Mouse (Mus musculus) A20 (cell line): Measurements from ENCODE around the gene Trim46.
A peak's percentile ranks its signal among the peaks of the same experiment; 100 is the strongest.

ENCODE experiments used
- DNase-seq: peaks from one replicate; pipeline ENCODE4 v3.0.0-alpha.2; 2011; ENCODE audit warnings: low read depth, low spot score

The Trim46 gene

DNA sequence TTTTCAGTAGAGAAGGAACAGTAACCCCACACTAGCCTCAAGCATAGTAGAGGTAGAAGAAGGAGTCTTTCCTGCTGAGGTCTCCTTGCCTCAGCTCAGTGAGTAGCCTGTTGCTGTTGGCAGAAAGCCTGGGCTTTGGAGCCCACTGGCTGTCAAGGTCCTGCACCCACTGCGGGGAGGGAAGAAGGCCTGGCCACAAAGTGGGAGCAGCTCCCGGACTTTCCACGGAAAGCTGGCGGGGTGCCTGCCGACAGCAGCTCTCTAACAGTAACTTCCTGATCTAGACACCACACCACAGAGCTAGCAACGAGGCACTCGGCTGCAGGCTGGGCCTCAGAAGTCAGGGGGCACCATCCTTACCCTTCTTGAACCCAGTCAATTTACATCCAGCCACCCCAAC is 35.4 kb downstream of the Trim46 start:
- DNase-seq: no peak

DNA sequence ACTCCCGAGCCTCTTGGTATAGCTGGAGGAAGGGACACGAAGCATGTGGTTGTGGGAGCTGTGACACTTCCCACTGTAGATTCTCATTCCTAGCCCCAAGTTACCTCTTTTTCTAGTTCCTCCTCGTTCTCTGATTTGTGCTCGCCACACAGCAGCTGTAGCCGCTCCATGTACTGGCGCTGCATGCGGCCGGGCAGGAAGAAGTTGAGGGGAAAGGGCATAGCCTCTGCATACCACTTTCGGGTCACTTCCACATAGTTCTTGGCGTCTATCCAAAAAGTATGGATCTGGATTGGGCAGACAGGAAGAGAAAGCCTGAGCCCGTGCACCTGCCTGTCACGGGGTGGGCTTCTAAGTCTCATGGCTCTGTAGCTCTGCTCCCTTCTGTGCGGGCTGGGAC is 35.9 kb downstream of the Trim46 start:
- no peak for DNase-seq

DNA sequence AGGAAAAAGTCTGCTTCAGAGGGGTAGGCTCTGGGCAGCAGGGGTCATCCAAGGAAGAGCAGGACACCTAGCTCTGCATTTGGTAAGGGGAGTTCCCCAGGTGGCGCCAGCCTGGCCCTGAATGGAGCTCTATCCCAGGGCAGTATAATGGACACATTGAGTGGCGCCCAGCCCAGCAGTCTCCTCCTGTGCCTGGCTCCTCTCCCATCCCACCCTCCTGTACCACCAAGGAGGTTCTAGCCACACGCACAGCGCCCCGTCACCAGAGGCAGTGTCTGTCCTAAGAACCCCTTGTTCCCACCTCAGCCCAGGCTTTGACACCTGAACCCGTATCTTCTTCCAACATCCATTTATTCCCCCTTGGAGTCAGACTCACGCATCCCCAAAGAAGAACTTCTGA is 36.4 kb downstream of the Trim46 start:
- no peak for DNase-seq

GRCm38 (mm10) chr3:89208736-89209135 is 37.4 kb downstream of the Trim46 start:
- no peak for DNase-seq

DNA sequence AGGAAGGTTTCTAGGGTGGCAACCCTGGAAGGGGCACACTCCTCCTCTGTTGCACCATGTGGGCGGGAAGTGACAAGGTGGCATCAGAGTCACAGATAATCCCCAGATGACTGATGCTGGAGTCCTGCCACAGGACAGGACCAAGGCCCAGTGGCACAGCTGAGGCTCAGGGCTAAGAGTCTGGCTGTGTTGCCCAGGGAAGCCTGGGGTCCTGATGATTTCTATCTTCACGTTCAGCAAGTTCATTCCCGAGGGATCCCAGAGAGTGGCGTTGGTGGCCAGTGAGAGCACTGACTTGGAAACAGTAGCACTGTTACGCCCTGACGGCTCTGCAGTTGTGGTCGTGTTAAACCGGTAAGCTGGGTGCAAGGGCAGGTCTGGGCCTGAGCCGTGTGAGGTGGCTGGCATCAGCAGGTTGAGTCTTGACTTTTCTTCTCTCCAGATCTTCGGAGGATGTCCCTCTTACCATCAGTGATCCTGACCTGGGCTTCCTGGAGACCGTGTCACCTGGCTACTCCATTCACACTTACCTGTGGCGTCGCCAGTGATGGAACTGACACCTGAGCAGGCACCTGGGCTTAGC is 37.9 kb downstream of the Trim46 start:
- DNase-seq: no peak

GRCm38 (mm10) chr3:89206695-89207094 is 39.4 kb downstream of the Trim46 start:
- no peak for DNase-seq

GRCm38 (mm10) chr3:89206079-89206478 is 40.0 kb downstream of the Trim46 start:
- no peak for DNase-seq

DNA sequence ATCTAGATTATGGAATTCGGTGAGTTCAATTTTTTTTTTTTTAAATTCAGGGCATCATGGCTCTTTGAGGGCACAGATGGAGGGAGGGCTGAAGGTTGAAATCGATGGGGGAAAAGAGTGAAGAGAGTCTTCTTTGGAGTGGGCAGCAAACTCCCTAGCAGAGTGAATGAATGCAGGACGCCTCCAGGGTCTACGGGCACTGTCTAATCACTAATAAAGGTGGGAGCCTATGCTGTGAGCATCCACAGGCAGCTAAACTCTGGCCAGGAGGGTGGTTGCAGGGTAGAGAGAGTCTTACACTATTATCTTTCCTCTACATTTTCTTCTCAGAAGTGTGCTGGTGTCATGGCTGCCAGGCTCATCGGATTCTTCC is 43.0 kb downstream of the Trim46 start:
- DNase-seq: no peak

DNA sequence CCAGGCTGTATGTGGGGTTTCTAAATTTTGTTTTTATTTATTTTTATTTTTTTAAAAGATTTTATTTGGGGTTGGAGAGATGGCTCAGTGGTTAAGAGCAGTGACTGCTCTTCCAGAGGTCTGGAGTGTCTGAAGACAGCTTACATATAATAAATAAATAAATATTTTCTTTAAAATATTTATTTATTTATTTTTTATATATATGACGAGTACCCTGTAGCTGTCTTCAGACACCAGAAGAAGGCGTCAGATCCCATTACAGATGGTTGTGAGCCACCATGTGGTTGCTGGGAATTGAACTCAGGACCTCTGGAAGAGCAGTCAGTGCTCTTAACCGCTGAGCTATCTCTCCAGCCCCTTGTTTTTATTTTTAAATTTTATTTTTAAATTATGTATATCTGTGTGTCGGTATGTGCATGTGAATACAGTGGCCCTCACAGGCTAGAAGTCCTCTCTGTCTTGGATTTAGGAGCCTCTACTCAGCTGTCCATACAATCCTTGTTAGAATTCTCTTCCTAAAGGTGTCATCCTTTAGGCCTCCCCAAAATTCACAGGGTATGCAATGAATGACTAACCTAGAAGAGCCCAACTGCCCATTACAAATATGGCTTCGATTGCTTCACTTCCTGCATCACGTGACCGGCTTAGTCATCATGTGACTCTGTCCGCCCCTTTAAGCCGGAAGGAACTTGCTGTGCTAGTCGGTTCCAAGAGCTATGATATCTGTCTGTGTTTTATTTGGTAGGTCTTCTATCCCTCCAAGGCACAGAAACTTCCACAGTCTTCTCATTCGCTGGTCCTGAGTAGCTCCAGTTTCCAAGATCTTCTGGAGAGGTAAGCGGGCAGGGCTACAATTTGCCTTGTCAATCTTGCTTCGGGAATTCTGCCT is 43.6 kb downstream of the Trim46 start, which contains the start of gene Gba:
Gene Gba, plus strand, starts transcription at position 676 of the 889 bp plus-strand sequence.
- DNase-seq: peak; percentile 91

- peak; percentile 24 for DNase-seq
Observed at GRCm38 (mm10) chr3:89199839-89200238, 46.3 kb downstream of the Trim46 start.

- DNase-seq: peak; percentile 96
Observed at GRCm38 (mm10) chr3:89195979-89196877, 49.9 kb downstream of the Trim46 start.

- peak; percentile 57 for DNase-seq
Observed at GRCm38 (mm10) chr3:89193853-89194252, 52.3 kb downstream of the Trim46 start.

GRCm38 (mm10) chr3:89193351-89193750 is 52.8 kb downstream of the Trim46 start:
- peak; percentile 44 for DNase-seq

DNA sequence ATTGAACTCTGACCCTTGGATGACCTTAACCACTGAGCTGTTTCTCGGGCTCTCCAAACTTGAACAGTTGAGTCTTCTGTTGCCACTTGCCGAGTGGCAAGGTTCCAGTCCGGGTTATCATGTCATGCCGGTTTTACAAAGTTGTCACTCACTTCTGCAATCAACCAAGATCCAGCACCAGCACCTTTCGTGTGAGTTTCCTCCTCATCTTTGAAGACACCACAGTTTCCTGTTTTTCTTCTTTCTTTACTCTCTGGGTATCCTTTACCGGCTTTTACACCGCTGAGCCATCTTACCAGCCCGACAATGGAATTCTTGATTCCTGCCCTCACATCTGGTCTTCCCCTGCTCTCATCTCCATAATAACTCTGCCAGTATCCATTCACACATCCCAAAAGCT is 55.7 kb downstream of the Trim46 start:
- DNase-seq: no peak

GRCm38 (mm10) chr3:89188478-89188875 is 57.6 kb downstream of the Trim46 start:
- no peak for DNase-seq

DNA sequence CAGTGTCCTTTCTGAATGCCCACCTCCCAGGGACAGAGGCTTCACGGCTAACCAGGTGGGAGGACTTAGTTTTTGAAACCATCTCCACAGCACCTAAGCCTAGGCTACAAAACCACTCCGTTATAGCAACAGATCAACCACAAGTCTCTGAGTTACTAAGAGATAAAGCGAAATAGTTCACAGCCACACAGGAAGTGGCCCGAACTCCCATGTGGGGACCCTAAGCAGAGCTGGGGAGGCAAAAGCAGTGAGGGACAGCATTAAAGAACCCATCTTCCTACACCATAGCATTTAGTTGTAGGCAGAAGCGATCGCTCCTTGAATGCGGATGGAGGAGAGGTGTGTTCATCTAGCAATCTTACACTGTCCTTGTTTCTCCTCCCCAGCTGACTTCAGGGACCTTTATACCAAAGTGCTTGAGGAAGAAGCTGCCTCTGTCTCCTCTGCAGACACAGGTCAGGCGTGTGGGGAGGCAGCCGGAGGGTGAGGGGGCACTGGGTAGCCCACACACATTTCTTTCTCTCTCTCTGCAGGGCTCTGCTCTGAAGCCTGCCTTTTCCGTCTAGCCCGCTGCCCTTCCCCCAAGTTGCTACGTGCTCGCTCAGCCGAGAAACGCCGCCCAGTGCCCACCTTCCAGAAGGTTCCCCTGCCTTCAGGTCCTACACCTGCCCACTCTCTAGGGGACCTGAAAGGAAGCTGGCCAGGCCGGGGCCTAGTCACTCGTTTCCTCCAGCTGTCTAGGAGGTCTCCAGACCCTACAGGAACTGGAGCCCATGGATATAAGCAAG is 58.2 kb downstream of the Trim46 start:
- DNase-seq: no peak

DNA sequence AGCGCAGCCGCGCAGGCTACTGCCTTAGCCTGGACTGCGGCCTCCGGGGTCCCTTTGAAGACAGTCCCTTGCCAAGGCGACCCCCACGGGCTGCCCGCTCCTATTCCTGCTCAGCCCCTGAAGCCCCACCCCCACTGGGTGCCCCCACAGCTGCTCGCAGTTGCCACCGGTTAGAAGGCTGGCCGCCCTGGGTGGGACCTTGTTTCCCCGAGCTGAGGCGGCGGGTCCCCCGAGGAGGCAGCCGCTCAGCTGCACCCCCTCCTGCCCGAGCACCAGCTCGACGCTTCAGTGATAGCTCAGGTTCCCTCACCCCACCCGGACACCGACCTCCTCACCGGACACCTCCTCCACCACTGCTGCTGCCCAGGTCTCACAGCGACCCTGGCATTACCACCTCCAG is 58.9 kb downstream of the Trim46 start:
- no peak for DNase-seq
